Comparison of ENCODE assay signal across 27 mouse cellular contexts in genomic region chr12:77067938-77068337, GRCm38 (mm10).
"Had no signal": no experiment of that assay in that cellular context is flagged by ENCODE, and none has a peak within 500 bp of the region (broad histone marks: within the 10 kb centered on the region; RNA-seq: fewer than 3 reads in every experiment).

No protein-coding gene starts in this region.

- DNase-seq: cerebellum, adult 8-10 months; cerebellum, adult 9-10 months; cerebellum, adult 9-11 months; cerebellum, postnatal 10 days; cerebellum, postnatal 14 days; cerebellum, postnatal 25 days; cerebellum, postnatal 36 days; embryo, embryonic 11 days; forebrain, postnatal 0 days; gastrocnemius, adult 2 months; gastrocnemius, postnatal 14 days; gastrocnemius, postnatal 25 days; gastrocnemius, postnatal 36 days; heart, adult 11 months; heart, adult 18-20 months; heart, adult 2 months had no signal

- ATAC-seq: forebrain, embryonic 13.5 days; forebrain, embryonic 14.5 days; forebrain, embryonic 15.5 days; forebrain, embryonic 16.5 days; forebrain, postnatal 0 days had no signal

- H3K9me3 ChIP-seq: embryonic facial prominence, embryonic 10.5 days; embryonic facial prominence, embryonic 12.5 days; embryonic facial prominence, embryonic 13.5 days; embryonic facial prominence, embryonic 15.5 days; forebrain, embryonic 10.5 days; forebrain, embryonic 12.5 days; forebrain, embryonic 13.5 days; forebrain, embryonic 15.5 days had no signal

- H3K27ac ChIP-seq: embryonic facial prominence, embryonic 10.5 days; embryonic facial prominence, embryonic 12.5 days; embryonic facial prominence, embryonic 13.5 days; embryonic facial prominence, embryonic 15.5 days; forebrain, embryonic 10.5 days; forebrain, embryonic 12.5 days; forebrain, embryonic 13.5 days; forebrain, embryonic 15.5 days; gastrocnemius, adult 2 months; heart, adult 2 months had no signal

- H3K36me3 ChIP-seq: embryonic facial prominence, embryonic 10.5 days; embryonic facial prominence, embryonic 12.5 days; embryonic facial prominence, embryonic 13.5 days; embryonic facial prominence, embryonic 15.5 days; forebrain, embryonic 10.5 days; forebrain, embryonic 12.5 days; forebrain, embryonic 15.5 days had no signal

- H3K27me3 ChIP-seq: embryonic facial prominence, embryonic 12.5 days; embryonic facial prominence, embryonic 15.5 days; forebrain, embryonic 12.5 days; forebrain, embryonic 13.5 days; forebrain, embryonic 15.5 days had no signal

- H3K9ac ChIP-seq: embryonic facial prominence, embryonic 12.5 days; embryonic facial prominence, embryonic 13.5 days; embryonic facial prominence, embryonic 15.5 days; forebrain, embryonic 12.5 days; forebrain, embryonic 13.5 days; forebrain, embryonic 15.5 days; forebrain, postnatal 0 days had no signal

- H3K4me1 ChIP-seq: embryonic facial prominence, embryonic 10.5 days; embryonic facial prominence, embryonic 12.5 days; embryonic facial prominence, embryonic 13.5 days; embryonic facial prominence, embryonic 15.5 days; forebrain, embryonic 13.5 days; forebrain, embryonic 15.5 days had no signal

- H3K4me3 ChIP-seq: embryonic facial prominence, embryonic 10.5 days; embryonic facial prominence, embryonic 12.5 days; embryonic facial prominence, embryonic 13.5 days; embryonic facial prominence, embryonic 15.5 days; erythroblast, embryonic 14.5 days; forebrain, embryonic 10.5 days; forebrain, embryonic 12.5 days; forebrain, embryonic 13.5 days; forebrain, embryonic 15.5 days; gastrocnemius, adult 2 months; heart, adult 2 months had no signal
